Mouse (Mus musculus) urinary bladder, postnatal 0 days (tissue): ENCODE results near the gene Vmn1r76. TPM values are rescaled to one million over a fixed set of nuclear protein-coding genes. Genes with fewer than 3 reads are reported as not detected.

Experiments
- polyA plus RNA-seq: library from polyadenylated mRNA; unstranded; fragments of >200 nt; fragmentation: Nextera tagmentation; extraction: Ambion mirVana; gene quantifications from 2 replicates; pipeline ENCODE4 v1.2.1, GENCODE M21; 2015

The Vmn1r76 gene
- polyA plus RNA-seq = not detected in 2 replicates

GRCm38 (mm10) chr7:11938113-11938512, at the start of gene Vmn1r76:
Vmn1r76 (minus strand) TSS chr7:11938213.

GRCm38 (mm10) chr7:11874330-11874729, 63.7 kb downstream of the Vmn1r76 start, which contains the start of gene Vmn1r75:
Vmn1r75 (plus strand) TSS chr7:11874630.

Other genes starting within 250 kb of the Vmn1r76 start
- not detected in 2 replicates for gene Vmn1r73, start 207.9 kb downstream of the Vmn1r76 start, polyA plus RNA-seq
- gene Vmn1r74, start 104.2 kb downstream of the Vmn1r76 start, polyA plus RNA-seq = not detected in 2 replicates
- gene Vmn1r75, start 63.6 kb downstream of the Vmn1r76 start, polyA plus RNA-seq = not detected in 2 replicates
- not detected in 2 replicates for gene Vmn1r77, start 98.5 kb upstream of the Vmn1r76 start, polyA plus RNA-seq
- gene Vmn1r78, start 212.0 kb upstream of the Vmn1r76 start, polyA plus RNA-seq = not detected in 2 replicates
- gene Vmn1r79, start 233.1 kb upstream of the Vmn1r76 start, polyA plus RNA-seq = not detected in 2 replicates